Mouse (Mus musculus): ENCODE measurements at regions not wholly inside any gene's neighbourhood (a gene's known extent, or its start where the extent isn't known, plus 50 kb on each side); places are given as distances from the start of the nearest gene placed in this dataset.

DNA sequence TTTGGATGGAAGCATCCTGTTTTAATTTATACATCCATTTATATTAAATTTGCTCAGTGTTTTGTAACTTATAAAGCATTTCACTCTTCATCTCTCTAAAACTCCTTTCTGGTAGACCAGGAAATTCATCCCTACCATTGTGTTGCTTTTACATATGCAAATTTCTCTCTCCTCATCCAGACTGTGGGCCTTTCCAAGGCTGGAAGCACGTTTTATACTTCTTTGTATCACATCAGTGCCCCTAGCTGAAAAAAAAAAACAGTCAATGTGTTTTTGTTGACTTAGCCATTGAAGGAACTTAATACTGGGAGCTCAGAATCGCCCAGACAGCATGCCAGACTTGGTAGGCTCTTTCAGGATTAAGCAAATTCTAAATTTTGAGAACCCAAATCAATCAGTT lies 174.9 kb upstream of the Gm6793 start:
- no peak for ATAC-seq
- no peak overlapping the region for H3K27ac ChIP-seq (ENCODE audit: low read depth, low read length)
- WGBS: 17% methylated on average over 2 of the region's 2 CpGs
- H3K36me3 ChIP-seq (ENCODE audit: control insufficient read depth, insufficient read depth, low read length): no peaks in the 10 kb centered on the region
- no peaks in the 10 kb centered on the region for H3K27me3 ChIP-seq (replicated peaks; ENCODE audit: control insufficient read depth, insufficient read depth, low read length)
- H3K4me2 ChIP-seq (ENCODE audit: low read length): no peak overlapping the region
- no peaks in the 10 kb centered on the region for H3K9me3 ChIP-seq (ENCODE audit: control insufficient read depth, low read length)
- no peak overlapping the region for H3K4me3 ChIP-seq (ENCODE audit: low read length)
- no peak overlapping the region for H3K9ac ChIP-seq (ENCODE audit: low read depth, low read length)
- no peaks in the 10 kb centered on the region; the same call in 1 of the 2 replicates for H3K4me1 ChIP-seq (ENCODE audit: control insufficient read depth, insufficient read depth, low read depth, low read length)

GRCm38 (mm10) chr8:112170184-112170583 lies 155.3 kb upstream of the Gm6793 start:
- Histone ChIP-seq H3K27ac (ENCODE audit: low read depth, low read length) (no peak overlapping the region), H3K4me2 (ENCODE audit: low read length) (no peak overlapping the region), H3K9ac (ENCODE audit: low read depth, low read length) (no peak overlapping the region), H3K4me1 (ENCODE audit: control insufficient read depth, insufficient read depth, low read depth, low read length) (no peaks in the 10 kb centered on the region), H3K9me3 (ENCODE audit: control insufficient read depth, low read length) (peaks cover 6% of the 10 kb centered on the region; the same call in 1 of the 2 replicates), H3K27me3 (replicated peaks; ENCODE audit: control insufficient read depth, insufficient read depth, low read length) (no peaks in the 10 kb centered on the region), H3K4me3 (ENCODE audit: low read length) (no peak overlapping the region), H3K36me3 (ENCODE audit: control insufficient read depth, insufficient read depth, low read length) (no peaks in the 10 kb centered on the region)
- 95% methylated on average over 1 of the region's 1 CpGs for WGBS
- ATAC-seq: no peak

DNA sequence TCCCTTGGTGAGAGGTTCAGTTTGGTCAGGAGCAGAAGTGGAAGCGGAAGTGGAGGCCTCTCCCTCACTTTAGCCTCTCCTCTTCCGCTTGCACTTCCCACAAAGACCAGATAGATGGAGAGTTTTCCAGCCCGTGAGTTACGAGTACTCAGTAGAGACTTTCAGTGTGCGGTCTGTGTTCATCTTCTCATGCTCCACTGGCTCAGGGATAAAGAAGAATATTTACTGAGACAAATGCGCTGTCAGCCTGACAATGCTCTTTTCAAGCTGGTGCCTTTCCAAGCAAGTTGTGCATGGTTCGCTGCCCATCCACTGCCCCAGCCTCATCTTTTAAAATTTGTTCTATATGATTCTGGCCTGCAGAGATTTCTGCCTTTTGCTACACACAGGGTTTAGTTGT lies 141.8 kb upstream of the Gm6793 start:
- no peak overlapping the region for H3K9ac ChIP-seq (ENCODE audit: low read depth, low read length)
- H3K27me3 ChIP-seq (replicated peaks; ENCODE audit: control insufficient read depth, insufficient read depth, low read length): no peaks in the 10 kb centered on the region
- 14% methylated on average over 7 of the region's 7 CpGs for WGBS
- no peaks in the 10 kb centered on the region for H3K36me3 ChIP-seq (ENCODE audit: control insufficient read depth, insufficient read depth, low read length)
- peaks cover 5% of the 10 kb centered on the region; the same call in 1 of the 2 replicates for H3K4me1 ChIP-seq (ENCODE audit: control insufficient read depth, insufficient read depth, low read depth, low read length)
- H3K27ac ChIP-seq (ENCODE audit: low read depth, low read length): peak overlapping the region; percentile 29; the same call in 1 of the 2 replicates
- no peaks in the 10 kb centered on the region for H3K9me3 ChIP-seq (ENCODE audit: control insufficient read depth, low read length)
- peak; percentile 42; the same call in 1 of the 2 replicates for ATAC-seq
- no peak overlapping the region for H3K4me2 ChIP-seq (ENCODE audit: low read length)
- no peak overlapping the region for H3K4me3 ChIP-seq (ENCODE audit: low read length)

- H3K4me3 ChIP-seq (ENCODE audit: low read length): no peak overlapping the region
- H3K4me2 ChIP-seq (ENCODE audit: low read length): no peak overlapping the region
- peak; percentile 94 for ATAC-seq
- no peak overlapping the region for H3K27ac ChIP-seq (ENCODE audit: low read depth, low read length)
- no peak overlapping the region for H3K9ac ChIP-seq (ENCODE audit: low read depth, low read length)
- WGBS: 31% methylated on average over 5 of the region's 5 CpGs
- no peaks in the 10 kb centered on the region for H3K9me3 ChIP-seq (ENCODE audit: control insufficient read depth, low read length)
- H3K4me1 ChIP-seq (ENCODE audit: control insufficient read depth, insufficient read depth, low read depth, low read length): no peaks in the 10 kb centered on the region
- no peaks in the 10 kb centered on the region for H3K36me3 ChIP-seq (ENCODE audit: control insufficient read depth, insufficient read depth, low read length)
- H3K27me3 ChIP-seq (replicated peaks; ENCODE audit: control insufficient read depth, insufficient read depth, low read length): no peaks in the 10 kb centered on the region
These were observed 124.1 kb upstream of the Gm6793 start for GRCm38 (mm10) chr8:112138924-112139323.

DNA sequence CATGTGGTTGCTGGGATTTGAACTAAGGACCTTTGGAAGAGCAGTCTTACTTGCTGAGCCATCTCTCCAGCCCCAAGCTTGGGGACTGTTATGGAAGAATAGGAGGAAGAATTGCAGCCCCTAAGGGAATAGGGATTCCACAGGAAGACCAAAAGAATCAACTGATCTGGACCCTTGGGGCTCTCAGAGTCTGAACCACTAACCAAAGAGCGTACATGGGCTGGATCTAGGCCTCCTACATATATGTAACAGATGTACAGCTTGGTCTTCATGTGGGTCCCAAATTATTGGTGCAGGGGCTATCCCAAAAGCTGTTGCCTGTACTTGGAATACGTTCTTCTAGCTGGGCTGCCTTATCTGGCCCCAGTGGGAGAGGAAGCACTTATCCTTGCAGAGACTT lies 115.4 kb upstream of the Gm6793 start:
- H3K9me3 ChIP-seq (ENCODE audit: control insufficient read depth, low read length): no peaks in the 10 kb centered on the region
- 80% methylated on average over 2 of the region's 2 CpGs for WGBS
- H3K9ac ChIP-seq (ENCODE audit: low read depth, low read length): no peak overlapping the region
- H3K27ac ChIP-seq (ENCODE audit: low read depth, low read length): no peak overlapping the region
- H3K4me2 ChIP-seq (ENCODE audit: low read length): no peak overlapping the region
- ATAC-seq: no peak
- no peaks in the 10 kb centered on the region for H3K36me3 ChIP-seq (ENCODE audit: control insufficient read depth, insufficient read depth, low read length)
- no peak overlapping the region for H3K4me3 ChIP-seq (ENCODE audit: low read length)
- no peaks in the 10 kb centered on the region for H3K4me1 ChIP-seq (ENCODE audit: control insufficient read depth, insufficient read depth, low read depth, low read length)
- no peaks in the 10 kb centered on the region for H3K27me3 ChIP-seq (replicated peaks; ENCODE audit: control insufficient read depth, insufficient read depth, low read length)

GRCm38 (mm10) chr8:112128833-112129518 lies 114.1 kb upstream of the Gm6793 start:
- ATAC-seq: no peak
- H3K9ac ChIP-seq (ENCODE audit: low read depth, low read length): no peak overlapping the region
- no peaks in the 10 kb centered on the region for H3K36me3 ChIP-seq (ENCODE audit: control insufficient read depth, insufficient read depth, low read length)
- no peak overlapping the region for H3K27ac ChIP-seq (ENCODE audit: low read depth, low read length)
- H3K27me3 ChIP-seq (replicated peaks; ENCODE audit: control insufficient read depth, insufficient read depth, low read length): no peaks in the 10 kb centered on the region
- H3K4me1 ChIP-seq (ENCODE audit: control insufficient read depth, insufficient read depth, low read depth, low read length): no peaks in the 10 kb centered on the region
- no peak overlapping the region for H3K4me3 ChIP-seq (ENCODE audit: low read length)
- H3K9me3 ChIP-seq (ENCODE audit: control insufficient read depth, low read length): no peaks in the 10 kb centered on the region
- no peak overlapping the region for H3K4me2 ChIP-seq (ENCODE audit: low read length)
- 55% methylated on average over 14 of the region's 14 CpGs for WGBS

- Histone ChIP-seq H3K27ac (ENCODE audit: low read depth, low read length) (no peak overlapping the region), H3K4me1 (ENCODE audit: control insufficient read depth, insufficient read depth, low read depth, low read length) (no peaks in the 10 kb centered on the region), H3K9me3 (ENCODE audit: control insufficient read depth, low read length) (no peaks in the 10 kb centered on the region), H3K36me3 (ENCODE audit: control insufficient read depth, insufficient read depth, low read length) (no peaks in the 10 kb centered on the region), H3K4me2 (ENCODE audit: low read length) (no peak overlapping the region), H3K4me3 (ENCODE audit: low read length) (no peak overlapping the region), H3K27me3 (replicated peaks; ENCODE audit: control insufficient read depth, insufficient read depth, low read length) (no peaks in the 10 kb centered on the region), H3K9ac (ENCODE audit: low read depth, low read length) (no peak overlapping the region)
- no peak for ATAC-seq
- WGBS: 74% methylated on average over 2 of the region's 2 CpGs
These were observed 97.1 kb upstream of the Gm6793 start for GRCm38 (mm10) chr8:112111950-112112349.

DNA sequence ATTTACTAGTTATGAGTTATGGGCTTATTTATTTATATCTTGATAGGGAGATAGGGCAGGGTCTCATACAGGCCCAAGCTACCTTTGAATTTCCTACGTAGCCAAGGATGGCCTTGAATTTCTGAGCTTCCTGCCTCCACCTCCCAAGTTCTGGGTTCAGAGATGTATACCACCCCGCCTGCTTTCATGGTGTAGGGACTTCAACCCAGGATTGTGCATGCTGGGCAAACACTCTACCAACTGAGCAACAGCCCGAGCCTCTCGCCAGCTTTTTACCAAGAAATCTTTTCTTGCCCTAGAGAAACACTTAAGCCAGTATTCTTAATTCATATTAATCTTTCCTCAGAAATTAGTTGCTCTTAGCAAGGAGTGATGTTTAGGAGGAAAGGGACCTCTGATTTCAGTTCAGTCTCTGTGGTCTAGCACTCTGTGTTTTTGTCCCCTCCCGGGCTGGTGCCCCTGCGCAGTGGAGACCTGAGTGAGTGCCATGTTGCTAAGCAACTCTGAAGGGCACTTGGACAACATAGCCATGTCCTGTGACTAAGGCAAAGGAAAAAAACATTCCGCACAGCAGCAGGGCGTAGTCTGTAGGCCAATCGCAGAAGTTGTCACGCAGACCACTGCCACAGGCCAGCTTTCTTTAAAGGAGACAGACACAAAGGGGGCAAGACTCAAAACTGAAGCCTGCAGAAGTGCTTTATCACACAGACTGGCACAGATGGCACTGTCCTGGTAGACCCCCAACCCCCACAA lies 83.2 kb upstream of the Gm6793 start:
- no peaks in the 10 kb centered on the region for H3K36me3 ChIP-seq (ENCODE audit: control insufficient read depth, insufficient read depth, low read length)
- ATAC-seq: peak; percentile 99
- H3K4me3 ChIP-seq (ENCODE audit: low read length): no peak overlapping the region
- H3K27ac ChIP-seq (ENCODE audit: low read depth, low read length): peak overlapping the region; percentile 51
- 45% methylated on average over 10 of the region's 10 CpGs for WGBS
- no peaks in the 10 kb centered on the region for H3K27me3 ChIP-seq (replicated peaks; ENCODE audit: control insufficient read depth, insufficient read depth, low read length)
- no peak overlapping the region for H3K9ac ChIP-seq (ENCODE audit: low read depth, low read length)
- H3K9me3 ChIP-seq (ENCODE audit: control insufficient read depth, low read length): no peaks in the 10 kb centered on the region
- H3K4me2 ChIP-seq (ENCODE audit: low read length): no peak overlapping the region
- H3K4me1 ChIP-seq (ENCODE audit: control insufficient read depth, insufficient read depth, low read depth, low read length): peaks cover 6% of the 10 kb centered on the region; the same call in 1 of the 2 replicates

- no peak overlapping the region for H3K4me2 ChIP-seq (ENCODE audit: low read length)
- no peak overlapping the region for H3K27ac ChIP-seq (ENCODE audit: low read depth, low read length)
- H3K36me3 ChIP-seq (ENCODE audit: control insufficient read depth, insufficient read depth, low read length): no peaks in the 10 kb centered on the region
- H3K4me1 ChIP-seq (ENCODE audit: control insufficient read depth, insufficient read depth, low read depth, low read length): peaks cover 6% of the 10 kb centered on the region; the same call in 1 of the 2 replicates
- no peaks in the 10 kb centered on the region for H3K27me3 ChIP-seq (replicated peaks; ENCODE audit: control insufficient read depth, insufficient read depth, low read length)
- H3K9ac ChIP-seq (ENCODE audit: low read depth, low read length): no peak overlapping the region
- H3K4me3 ChIP-seq (ENCODE audit: low read length): no peak overlapping the region
- WGBS: 82% methylated on average over 2 of the region's 2 CpGs
- H3K9me3 ChIP-seq (ENCODE audit: control insufficient read depth, low read length): no peaks in the 10 kb centered on the region
- ATAC-seq: no peak
These were observed 80.0 kb upstream of the Gm6793 start for GRCm38 (mm10) chr8:112094881-112095280.
